Mouse (Mus musculus) neutrophil, adult 83 days (primary cell): ENCODE measurements around the gene Stfa2l1. TPM values are rescaled to one million over a fixed set of nuclear protein-coding genes. Genes with fewer than 3 reads are reported as not detected.

Experiments
- total RNA-seq, 2 experiments: library from RNA; stranded (reverse); gene quantifications; one replicate each; pipeline ENCODE4 v1.2.4; 2023

The Stfa2l1 gene
- 10 to 100 TPM; 40.7 to 52.0 TPM for total RNA-seq

DNA sequence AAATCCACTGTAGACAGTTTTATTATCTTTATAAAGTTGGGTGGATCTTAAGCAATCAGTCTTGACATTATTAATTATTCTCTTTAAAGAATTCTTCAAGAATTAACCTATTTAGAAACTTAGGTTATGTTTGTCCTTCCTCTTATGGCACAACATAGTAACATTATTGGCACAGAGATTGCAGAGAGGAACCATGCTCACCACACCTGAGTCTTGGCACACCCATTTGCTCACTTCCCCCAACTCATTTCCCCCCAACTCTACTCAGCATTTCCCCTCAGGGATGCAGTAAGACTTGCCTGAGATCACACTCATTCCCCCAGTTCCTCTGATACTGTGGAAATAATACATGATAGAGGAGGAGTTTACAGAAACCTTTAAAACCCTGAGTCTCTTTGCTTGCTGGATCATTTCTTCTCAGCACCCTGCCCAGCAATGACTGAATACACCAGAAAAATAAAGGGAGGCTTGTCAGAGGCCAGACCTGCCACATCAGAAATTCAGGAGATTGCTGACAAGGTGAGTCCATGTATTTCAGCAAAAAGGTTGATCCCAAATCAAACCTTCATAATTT is at the start of gene Stfa2l1:
TSS of gene Stfa2l1 (plus strand) at position 410 of the 574 bp plus-strand sequence.

GRCm38 (mm10) chr16:36131141-36131540 is 25.5 kb upstream of the Stfa2l1 start, which contains the start of gene Csta1:
Gene Csta1 (minus strand): TSS chr16:36131241.

DNA sequence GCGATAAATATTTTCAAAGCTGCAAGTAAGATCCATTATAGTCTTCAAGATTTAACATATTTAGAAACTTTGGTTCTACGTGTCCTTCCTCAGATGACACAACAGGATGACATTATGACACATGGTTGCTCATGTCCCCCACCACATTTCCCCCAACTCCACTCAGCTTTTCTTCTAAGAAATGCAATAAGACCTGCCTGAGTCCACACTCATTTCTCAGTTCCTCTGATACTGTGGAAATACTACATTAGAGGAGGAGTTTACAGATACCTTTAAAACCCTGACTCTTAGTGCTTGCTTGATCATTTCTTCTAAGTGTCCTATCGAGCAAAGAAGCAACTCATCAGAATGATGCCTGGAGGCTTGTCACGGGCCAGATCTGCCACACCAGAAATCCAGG is 27.3 kb downstream of the Stfa2l1 start, which contains the start of gene Gm5483:
TSS of gene Gm5483 (plus strand) at position 301 of the 400 bp plus-strand sequence.

GRCm38 (mm10) chr16:36209967-36210453 is 53.4 kb downstream of the Stfa2l1 start, which contains the start of gene Gm5416:
Gene Gm5416 (plus strand): TSS chr16:36210403.

Other genes with a start within 250 kb of the Stfa2l1 start
- 10 to 100 TPM; 21.9 to 23.9 TPM for gene Parp9, start 218.3 kb upstream of the Stfa2l1 start, total RNA-seq
- 10 to 100 TPM; 19.4 to 21.5 TPM for gene Dtx3l, start 217.7 kb upstream of the Stfa2l1 start, total RNA-seq
- gene Kpna1, start 178.1 kb upstream of the Stfa2l1 start, total RNA-seq: 10 to 100 TPM; 34.2 to 34.9 TPM
- 1 to 10 TPM; 5.2 to 5.6 TPM for gene Wdr5b, start 115.6 kb upstream of the Stfa2l1 start, total RNA-seq
- gene Fam162a, start 85.2 kb upstream of the Stfa2l1 start, total RNA-seq: 10 to 100 TPM; 19.6 to 23.4 TPM
- 10 to 100 TPM; 11.9 to 12.3 TPM for gene Ccdc58, start 85.1 kb upstream of the Stfa2l1 start, total RNA-seq
- gene Csta1, start 25.6 kb upstream of the Stfa2l1 start, total RNA-seq: not detected
- 10 to 100 TPM; 18.7 to 20.8 TPM for gene Gm5483, start 27.4 kb downstream of the Stfa2l1 start, total RNA-seq
- 1 to 10 TPM in 1 of 2 experiments, not detected in 1; 2.2 TPM for gene Gm5416, start 53.6 kb downstream of the Stfa2l1 start, total RNA-seq
- not detected for gene 2010005H15Rik, start 64.7 kb downstream of the Stfa2l1 start, total RNA-seq
- gene Stfa1, start 120.1 kb downstream of the Stfa2l1 start, total RNA-seq: 1 to 10 TPM; 3.7 to 5.5 TPM
- not detected for gene BC117090, start 177.5 kb downstream of the Stfa2l1 start, total RNA-seq
- 1 to 10 TPM; 1.4 TPM for gene BC100530, start 210.9 kb downstream of the Stfa2l1 start, total RNA-seq